Mouse (Mus musculus): ENCODE measurements around the gene Tgfbr3.

DNA sequence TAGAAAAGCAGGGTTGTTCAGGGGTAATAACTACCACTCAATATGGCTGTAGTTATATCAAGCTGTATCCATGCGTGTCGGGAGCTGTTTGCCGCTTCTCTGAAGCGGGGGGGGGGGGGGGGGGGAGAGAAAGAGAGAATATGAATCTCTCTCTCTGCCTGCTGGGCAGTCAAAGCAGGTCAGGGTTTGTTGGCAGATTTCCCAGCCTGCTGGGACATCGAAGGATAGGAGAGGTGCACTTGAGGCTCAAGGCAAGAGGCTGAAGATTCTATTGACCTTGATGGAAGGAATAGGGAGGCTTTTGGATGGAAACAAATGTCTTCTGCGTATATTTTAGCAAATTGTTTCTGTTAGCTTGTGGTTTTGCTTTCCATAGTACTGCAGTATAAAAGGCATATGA is 190.4 kb downstream of the Tgfbr3 start:
- TF ChIP-seq POLR2A (IDR thresholded peaks at IDR 0.05; ENCODE audit: insufficient read depth, low read depth, low read length) = no peak
- TF ChIP-seq CTCF (IDR thresholded peaks at IDR 0.05; ENCODE audit: insufficient read depth, low read depth, low read length) = no peak

Measured in olfactory bulb, adult 2 months (tissue).